Mouse (Mus musculus): ENCODE measurements around the gene Egfem1. TPM values are rescaled to one million over a fixed set of nuclear protein-coding genes. Genes with fewer than 3 reads are reported as not detected.
A peak's percentile ranks its signal among the peaks of the same experiment; 100 is the strongest.

Gene Egfem1
- total RNA-seq, 1 experiment from 2014 or later: not detected

DNA sequence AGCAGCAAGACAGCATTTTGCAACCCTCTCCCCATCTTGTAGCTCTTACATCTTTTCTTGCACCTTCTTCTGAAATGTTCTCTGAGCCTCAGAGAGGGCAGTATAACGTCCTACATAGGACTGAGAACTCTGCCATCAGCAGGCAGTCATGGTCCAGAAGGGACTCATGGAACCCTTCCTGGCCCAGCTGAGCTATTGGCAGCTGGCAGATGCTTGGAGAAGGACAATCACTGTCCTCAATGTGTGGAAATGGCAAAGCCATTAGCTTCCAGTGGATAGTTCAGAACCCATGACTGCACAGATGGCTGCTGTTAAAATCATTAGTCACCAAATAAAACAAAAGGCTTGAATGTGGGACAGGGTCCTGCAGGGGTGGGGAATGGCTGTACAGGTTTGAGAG is 35.6 kb downstream of the Egfem1 start:
- ATAC-seq (replicated peaks in 1 of 2; ENCODE audit: insufficient read depth in 1 of 2, low FRiP score in 2 of 2, low TSS enrichment in 1 of 2, low read depth in 1 of 2, poor library complexity in 2 of 2, severe bottlenecking in 2 of 2): no peak

DNA sequence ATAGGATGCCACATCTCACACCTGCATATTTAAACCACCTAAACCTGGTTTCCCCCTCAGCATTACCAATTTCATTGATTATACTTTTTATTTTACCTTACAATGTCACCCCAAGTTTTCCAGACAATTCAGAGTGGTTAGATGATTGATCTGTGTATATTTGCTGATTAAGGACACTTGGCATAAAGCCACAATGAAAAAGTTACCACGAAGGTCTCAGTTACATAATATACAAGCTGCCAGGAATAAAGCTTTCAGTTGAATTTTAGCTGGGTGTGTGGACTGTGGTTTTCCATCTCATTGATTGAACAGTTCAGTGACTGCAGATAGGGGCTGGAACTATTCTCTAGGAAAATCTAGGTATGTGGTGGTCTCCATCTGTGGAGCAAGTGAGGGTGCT is 40.7 kb downstream of the Egfem1 start:
- no peak for ATAC-seq (replicated peaks in 1 of 2; ENCODE audit: insufficient read depth in 1 of 2, low FRiP score in 2 of 2, low TSS enrichment in 1 of 2, low read depth in 1 of 2, poor library complexity in 2 of 2, severe bottlenecking in 2 of 2)

DNA sequence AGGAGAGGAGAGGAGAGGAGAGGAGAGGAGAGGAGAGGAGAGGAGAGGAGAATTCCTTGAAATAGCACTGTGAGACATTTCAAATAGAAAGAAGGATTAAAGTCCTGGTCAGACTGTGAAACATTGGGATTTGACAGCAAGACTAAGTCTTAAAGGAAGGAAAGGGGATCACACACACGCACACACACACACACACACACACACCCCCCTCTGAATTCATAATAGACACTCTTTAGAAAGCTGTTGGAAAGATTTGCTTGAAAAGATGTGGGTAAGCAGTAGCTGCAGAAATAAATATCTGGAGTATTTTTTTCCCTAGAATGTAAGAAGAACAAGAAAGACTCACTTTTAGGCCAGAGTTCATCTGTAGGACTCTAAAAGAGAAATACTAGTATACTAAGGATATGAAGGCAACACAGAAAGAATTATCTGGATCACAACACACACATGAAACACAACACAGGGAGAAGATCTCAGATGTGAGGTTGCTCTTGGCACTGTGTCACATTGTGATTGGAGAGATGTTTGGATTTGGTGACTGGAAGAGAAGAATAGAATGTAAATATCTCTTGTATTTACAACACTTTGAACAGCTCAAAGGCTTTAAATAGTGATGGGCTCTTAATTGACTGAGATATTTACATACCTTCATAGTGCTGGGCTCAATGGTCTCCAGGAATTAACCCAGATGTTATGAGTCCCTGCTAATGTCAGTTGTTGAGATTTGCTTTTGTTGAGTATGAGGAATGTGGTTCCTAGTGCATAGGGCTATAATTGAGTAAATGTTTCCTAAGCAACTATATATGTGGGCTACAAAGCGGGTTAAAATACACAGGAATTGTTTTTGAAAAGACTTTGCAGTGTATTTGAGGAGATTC is 50.5 kb downstream of the Egfem1 start:
- no peak for ATAC-seq (replicated peaks in 1 of 2; ENCODE audit: insufficient read depth in 1 of 2, low FRiP score in 2 of 2, low TSS enrichment in 1 of 2, low read depth in 1 of 2, poor library complexity in 2 of 2, severe bottlenecking in 2 of 2)

DNA sequence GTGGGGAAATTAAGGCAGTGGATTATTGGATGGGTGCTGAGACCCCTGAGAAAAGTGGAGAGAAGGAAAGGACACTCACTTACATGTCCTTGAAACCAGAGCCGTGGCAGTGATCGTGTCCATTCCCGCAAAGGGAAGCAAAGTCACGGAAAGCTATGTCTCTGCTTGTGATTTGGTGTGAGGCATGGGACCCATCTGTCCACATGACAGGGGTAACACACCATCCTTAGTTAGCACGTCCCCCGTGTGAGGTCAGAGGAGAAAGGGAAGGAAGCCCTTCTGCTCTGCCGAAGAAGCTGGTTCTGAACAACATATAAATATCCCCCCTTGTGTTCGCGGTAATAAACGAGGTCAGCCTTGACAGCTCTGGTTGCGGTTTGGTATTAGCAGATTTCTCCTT is 52.7 kb downstream of the Egfem1 start:
- peak in 1 of 2 experiments; percentile 32; a peak in 1 of 4 replicates for ATAC-seq (replicated peaks in 1 of 2; ENCODE audit: insufficient read depth in 1 of 2, low FRiP score in 2 of 2, low TSS enrichment in 1 of 2, low read depth in 1 of 2, poor library complexity in 2 of 2, severe bottlenecking in 2 of 2)

DNA sequence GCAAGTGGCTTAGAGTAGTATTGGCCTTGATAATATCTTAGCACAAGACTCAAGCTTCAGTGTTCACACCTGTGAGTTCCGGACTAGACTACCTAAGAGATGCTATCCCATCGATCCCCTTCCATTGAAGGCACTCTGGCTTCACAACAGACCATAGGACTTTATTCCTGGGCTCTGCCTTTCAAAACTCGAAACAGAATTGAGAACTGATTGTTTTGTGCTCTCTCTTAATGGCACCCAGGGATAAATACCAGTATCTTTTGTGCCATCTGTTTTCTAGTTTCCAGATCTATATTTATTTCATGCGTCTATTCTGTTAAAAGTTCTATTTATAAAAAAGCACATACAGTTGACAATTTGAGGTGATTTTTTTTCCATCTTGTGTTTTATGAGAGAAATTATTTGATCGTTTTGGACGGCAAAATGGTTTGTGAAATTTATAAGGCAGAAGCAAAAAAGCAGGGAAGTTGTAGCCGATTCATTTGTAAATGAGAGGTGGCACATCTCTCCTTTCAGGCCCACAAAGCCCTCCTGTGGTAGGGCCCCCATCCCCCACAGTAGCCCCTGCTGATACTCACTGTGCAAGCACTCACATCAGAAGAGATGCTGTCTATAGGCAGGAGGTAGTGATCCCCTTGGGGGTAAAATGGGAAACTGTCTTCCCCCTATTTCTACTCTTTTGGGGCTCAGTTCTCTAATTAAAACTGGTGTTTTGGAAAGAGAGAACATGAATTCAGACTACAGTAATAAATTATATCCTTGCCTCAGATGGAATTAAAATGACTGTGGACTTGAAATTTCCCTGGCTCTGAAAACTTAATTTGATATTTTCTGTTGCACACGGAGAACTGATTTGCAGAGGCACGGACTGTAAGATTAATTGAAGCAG is 53.6 kb downstream of the Egfem1 start:
- ATAC-seq (replicated peaks in 1 of 2; ENCODE audit: insufficient read depth in 1 of 2, low FRiP score in 2 of 2, low TSS enrichment in 1 of 2, low read depth in 1 of 2, poor library complexity in 2 of 2, severe bottlenecking in 2 of 2): no peak

DNA sequence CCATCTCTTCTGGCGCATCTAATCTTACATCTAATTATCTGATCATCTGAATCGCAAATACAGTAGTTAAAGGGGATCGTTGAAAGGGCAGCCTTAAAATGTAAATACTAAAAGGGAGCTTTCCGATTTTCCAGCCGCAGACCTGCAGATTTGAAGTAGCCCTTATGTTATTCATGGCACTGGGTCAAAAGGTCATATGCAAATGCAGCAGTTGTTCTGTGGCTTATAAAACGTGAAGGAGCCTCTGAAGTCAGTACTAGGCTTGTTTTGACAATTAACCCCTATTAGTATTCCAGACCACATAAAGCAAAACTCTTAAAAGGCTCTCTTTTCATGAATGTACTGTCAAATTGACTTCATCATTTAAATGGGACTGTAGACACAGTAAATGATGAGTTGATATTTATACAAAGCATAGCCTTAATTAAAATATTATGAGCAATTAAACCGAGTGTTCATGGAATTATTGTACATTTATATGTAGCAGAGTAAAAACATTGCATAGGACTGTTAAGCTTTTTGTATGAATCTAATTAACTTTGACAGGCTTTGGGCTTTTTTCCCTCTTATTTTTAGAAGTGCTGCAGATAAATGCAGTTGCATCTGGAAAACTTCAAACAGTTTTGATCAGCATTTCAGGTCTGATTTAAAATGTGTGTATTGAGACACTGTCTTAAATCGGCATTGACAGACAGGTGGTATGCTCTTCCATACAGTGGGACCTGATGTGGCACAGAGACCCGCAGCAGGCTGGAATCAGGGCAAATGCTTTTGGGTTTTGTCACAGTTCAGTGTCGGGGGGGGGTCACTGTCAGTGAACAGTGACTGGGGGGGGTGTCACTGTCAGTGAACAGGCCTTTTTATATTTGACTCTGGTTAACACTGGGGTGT is 54.5 kb downstream of the Egfem1 start:
- ATAC-seq (replicated peaks in 1 of 2; ENCODE audit: insufficient read depth in 1 of 2, low FRiP score in 2 of 2, low TSS enrichment in 1 of 2, low read depth in 1 of 2, poor library complexity in 2 of 2, severe bottlenecking in 2 of 2): no peak

DNA sequence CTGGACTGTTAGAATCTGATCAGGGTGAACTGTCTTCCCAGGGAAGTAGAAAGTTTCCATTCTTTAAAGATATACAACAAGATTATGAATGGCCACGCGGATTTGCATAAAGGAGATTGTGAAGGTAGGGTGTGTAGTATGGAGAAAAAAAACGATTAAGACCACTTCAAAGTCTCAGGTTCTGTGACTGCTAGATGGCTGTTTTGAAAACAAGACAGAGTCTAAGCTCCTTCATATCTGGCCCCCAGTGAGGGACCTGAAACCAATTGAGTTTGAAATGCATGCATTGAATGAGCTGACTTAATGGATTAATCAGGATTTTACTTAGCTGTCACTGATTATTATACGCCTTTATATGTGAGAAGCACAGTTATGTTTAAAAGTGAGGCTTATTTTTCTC is 86.6 kb downstream of the Egfem1 start:
- no peak for ATAC-seq (replicated peaks in 1 of 2; ENCODE audit: insufficient read depth in 1 of 2, low FRiP score in 2 of 2, low TSS enrichment in 1 of 2, low read depth in 1 of 2, poor library complexity in 2 of 2, severe bottlenecking in 2 of 2)

DNA sequence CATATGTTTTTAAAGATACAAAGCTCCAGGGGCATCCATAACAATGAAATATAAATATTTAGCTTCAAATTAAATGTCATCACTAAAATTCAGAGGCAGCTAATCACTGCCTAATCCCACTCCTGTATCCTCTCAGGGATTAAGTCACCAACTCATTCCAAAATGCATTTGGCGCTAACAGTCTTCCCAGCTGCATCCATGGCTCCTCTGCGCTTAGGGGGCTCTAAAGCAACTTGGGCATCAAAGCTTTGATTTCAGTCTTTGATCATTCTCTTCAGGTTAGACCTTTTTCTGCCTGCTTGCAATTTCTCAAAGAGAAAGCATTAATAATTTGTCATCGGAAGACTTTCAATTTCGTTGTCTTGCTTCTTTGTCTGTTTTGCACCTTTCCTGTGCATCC is 87.2 kb downstream of the Egfem1 start:
- ATAC-seq (replicated peaks in 1 of 2; ENCODE audit: insufficient read depth in 1 of 2, low FRiP score in 2 of 2, low TSS enrichment in 1 of 2, low read depth in 1 of 2, poor library complexity in 2 of 2, severe bottlenecking in 2 of 2): no peak

DNA sequence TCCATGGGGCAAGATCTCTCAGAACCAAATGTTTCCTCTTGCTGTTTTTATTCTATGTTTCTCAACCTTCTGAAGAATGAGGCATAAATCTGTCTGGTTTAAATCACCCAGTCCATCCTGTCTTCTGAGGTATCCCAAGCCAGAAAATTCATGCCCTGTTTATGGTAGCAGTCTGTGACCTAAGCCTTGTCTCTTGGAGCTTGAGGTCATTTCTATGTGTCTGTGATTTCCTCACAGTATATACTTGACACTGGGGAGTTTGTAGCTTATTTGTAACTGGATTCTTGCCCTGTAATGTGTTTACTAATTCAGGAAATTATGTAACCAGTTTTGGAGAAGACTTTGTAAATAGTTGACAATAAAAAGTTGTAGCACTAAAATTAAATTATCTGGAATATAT is 95.2 kb downstream of the Egfem1 start:
- no peak for ATAC-seq (replicated peaks in 1 of 2; ENCODE audit: insufficient read depth in 1 of 2, low FRiP score in 2 of 2, low TSS enrichment in 1 of 2, low read depth in 1 of 2, poor library complexity in 2 of 2, severe bottlenecking in 2 of 2)

DNA sequence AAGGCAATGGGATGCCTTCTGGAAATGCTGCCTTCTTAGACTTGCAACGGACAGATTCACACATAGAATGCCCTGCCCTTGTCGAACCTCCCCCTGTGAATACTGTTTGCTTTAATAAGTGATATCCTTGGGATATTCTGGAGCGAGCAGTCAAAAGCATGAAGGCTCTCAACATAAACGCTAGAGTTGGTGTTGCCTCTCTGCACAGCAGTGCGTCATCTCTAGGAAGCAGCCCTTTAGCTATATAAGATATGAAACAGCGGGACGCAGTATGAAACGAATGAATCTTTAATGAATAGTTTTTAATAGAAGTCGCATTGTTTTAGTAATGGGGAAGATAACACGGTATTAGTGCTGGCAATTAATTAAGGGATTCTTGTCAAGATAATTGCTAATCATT is 101.2 kb downstream of the Egfem1 start:
- no peak for ATAC-seq (replicated peaks in 1 of 2; ENCODE audit: insufficient read depth in 1 of 2, low FRiP score in 2 of 2, low TSS enrichment in 1 of 2, low read depth in 1 of 2, poor library complexity in 2 of 2, severe bottlenecking in 2 of 2)

DNA sequence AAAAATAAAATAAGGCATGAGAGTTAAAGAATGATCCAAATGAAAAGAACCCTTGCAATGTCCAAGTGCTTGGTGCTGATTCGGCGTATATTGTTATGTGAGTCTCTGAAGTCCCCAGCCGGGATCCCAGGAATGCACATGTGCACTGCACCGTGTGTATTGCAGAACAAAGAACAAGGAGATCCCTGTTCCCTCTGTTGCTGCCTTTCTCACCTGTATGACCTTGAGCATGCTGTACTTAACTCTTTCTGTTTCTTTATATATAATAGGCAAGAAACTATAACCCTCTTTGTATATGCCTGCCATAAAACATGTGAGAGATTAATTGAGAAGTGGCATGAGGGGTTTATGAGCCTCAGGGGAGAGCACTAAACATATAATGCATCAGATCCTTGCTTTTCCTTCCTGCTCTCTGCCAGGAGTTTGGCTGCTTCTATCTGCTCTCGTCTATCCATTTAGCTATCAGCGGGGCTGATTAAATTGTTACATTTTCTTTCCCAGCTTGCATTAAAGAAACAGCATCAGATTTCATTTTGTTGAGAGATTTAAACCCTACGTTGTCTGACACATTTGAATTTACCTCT is 101.9 kb downstream of the Egfem1 start:
- ATAC-seq (replicated peaks in 1 of 2; ENCODE audit: insufficient read depth in 1 of 2, low FRiP score in 2 of 2, low TSS enrichment in 1 of 2, low read depth in 1 of 2, poor library complexity in 2 of 2, severe bottlenecking in 2 of 2): no peak

DNA sequence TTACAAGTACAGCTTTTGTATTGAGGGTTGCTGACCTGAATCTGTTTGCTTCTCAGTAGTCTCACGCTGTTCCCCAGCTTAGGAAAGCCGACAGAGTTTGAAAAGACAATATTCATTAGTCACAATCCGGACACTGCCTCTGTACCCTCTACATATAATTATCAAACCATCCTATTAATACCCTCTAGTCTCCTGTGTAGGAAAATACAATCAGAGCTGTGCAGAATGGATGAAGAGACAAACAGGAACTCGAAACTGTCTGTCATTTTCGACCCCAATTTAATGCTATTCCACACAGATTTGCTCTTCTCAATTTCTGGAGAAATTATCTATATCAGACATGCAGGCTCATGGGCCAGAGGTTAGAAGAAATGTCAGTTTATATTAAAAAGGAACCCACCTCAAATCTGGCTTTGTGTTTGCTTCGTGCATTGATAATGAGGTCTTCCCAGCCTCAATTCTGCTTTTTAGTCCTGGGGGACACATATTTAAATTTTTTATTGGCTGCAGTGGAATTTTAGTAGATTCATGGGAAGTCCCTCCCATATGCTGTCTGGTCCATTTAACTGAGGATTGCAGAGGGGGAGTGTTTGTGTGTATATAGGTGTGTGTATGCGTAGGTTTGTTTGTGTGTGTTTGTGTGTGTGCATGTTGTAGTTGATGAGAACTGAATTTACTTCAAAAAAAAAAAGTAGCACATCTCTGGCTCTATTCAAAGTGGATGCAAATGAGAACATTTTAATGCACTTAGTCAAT is 102.8 kb downstream of the Egfem1 start:
- ATAC-seq (replicated peaks in 1 of 2; ENCODE audit: insufficient read depth in 1 of 2, low FRiP score in 2 of 2, low TSS enrichment in 1 of 2, low read depth in 1 of 2, poor library complexity in 2 of 2, severe bottlenecking in 2 of 2): no peak

DNA sequence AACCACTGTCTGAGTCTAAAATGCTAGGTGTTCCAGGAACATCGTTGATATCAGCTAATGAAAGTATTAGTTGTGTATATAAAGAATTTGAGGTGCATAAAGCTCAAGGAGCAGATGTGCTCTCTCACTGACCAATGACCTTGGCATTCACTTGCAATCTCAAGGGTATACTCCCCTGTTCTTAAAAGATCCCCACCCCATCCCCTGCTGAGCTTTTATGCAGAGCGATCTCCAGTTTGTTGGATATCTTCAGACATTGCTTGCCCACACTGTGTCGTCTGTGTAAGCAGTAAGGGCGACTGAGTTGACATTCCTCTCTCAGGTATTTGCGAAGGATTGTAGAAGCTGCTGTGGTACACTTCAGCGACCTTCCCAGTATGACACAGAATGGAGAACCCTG is 108.4 kb downstream of the Egfem1 start:
- no peak for ATAC-seq (replicated peaks in 1 of 2; ENCODE audit: insufficient read depth in 1 of 2, low FRiP score in 2 of 2, low TSS enrichment in 1 of 2, low read depth in 1 of 2, poor library complexity in 2 of 2, severe bottlenecking in 2 of 2)

DNA sequence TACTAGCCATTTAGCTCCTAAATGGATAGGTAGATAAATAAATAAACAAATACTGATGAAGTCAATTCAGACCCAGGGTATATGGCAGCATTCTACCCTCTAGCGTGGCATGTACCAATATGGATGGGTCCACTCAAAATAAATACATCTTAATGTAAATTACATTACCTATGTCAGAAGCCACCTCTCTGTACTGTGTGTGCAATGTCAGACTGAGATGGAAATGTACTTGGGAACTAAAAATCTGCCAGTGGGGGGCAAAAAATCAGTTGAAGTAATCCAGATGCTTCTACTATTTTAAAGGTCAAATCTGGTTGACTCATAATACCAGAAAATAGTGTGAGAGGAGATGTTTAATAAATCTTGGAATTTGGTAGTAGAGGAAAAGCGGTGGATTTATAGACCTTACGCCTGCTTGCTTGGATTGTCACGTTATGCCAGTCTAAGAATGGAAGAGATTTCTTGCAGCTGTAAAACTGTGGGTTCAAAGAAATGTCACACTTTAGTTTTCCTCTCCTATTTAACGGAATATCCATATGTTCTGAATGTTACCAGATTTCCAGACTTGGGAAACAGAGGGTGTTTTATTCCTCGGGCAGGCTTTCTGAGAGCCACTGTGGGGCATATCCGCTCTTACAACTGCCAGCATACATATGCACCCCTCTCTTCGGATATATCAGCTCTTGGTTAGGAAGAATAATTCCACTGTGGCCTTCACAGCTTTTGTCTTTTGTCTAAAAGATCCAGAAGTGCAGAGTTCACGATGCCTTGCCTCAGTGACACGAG is 116.1 kb downstream of the Egfem1 start:
- ATAC-seq (replicated peaks in 1 of 2; ENCODE audit: insufficient read depth in 1 of 2, low FRiP score in 2 of 2, low TSS enrichment in 1 of 2, low read depth in 1 of 2, poor library complexity in 2 of 2, severe bottlenecking in 2 of 2): no peak

DNA sequence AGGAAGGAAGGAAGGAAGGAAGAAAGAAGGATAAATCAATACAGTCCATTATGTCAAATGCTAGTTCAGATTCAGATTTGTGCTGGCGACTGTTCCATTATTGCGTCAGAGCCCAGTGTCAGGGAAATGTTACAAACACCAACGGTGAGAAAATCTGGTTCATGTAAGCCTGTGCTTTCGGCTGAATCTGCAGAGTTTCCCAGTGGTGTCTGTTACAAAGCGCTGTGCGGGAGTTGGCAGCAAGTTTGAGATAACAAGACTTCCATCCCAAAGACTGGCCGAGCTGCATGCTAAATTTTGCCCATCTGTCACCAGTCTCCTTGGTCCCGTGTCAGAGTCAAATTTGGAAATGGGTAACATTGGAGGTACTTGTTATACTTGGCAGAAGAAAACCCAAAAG is 118.8 kb downstream of the Egfem1 start:
- no peak for ATAC-seq (replicated peaks in 1 of 2; ENCODE audit: insufficient read depth in 1 of 2, low FRiP score in 2 of 2, low TSS enrichment in 1 of 2, low read depth in 1 of 2, poor library complexity in 2 of 2, severe bottlenecking in 2 of 2)

DNA sequence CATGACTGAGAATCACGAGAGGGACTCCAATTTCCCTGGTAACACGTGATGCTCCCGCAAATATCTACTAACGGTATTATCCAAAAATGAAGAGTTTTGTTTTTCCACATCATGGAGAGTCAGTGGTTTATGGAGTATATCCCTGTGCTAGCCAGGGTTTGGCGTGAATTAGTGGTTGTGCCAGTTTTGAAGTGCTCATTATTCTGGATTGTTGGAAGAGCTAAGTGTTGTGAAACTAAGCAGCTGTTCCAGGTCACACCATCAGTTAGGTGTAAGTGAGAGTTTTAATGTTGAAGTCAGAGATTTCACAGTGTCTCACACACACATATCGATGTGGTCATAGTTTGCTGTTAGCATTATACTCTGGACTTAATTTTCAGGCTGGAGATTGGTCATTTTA is 120.7 kb downstream of the Egfem1 start:
- ATAC-seq (replicated peaks in 1 of 2; ENCODE audit: insufficient read depth in 1 of 2, low FRiP score in 2 of 2, low TSS enrichment in 1 of 2, low read depth in 1 of 2, poor library complexity in 2 of 2, severe bottlenecking in 2 of 2): no peak

Data from hematopoietic stem cell, adult 5-6 weeks (primary cell).